Mouse (Mus musculus): ENCODE measurements around the gene Gm17521. TPM values are rescaled to one million over a fixed set of nuclear protein-coding genes. Genes with fewer than 3 reads are reported as not detected.
"Not testable (repeated sequence)": the region's sequence is repeated elsewhere in the genome, so short reads cannot be mapped to it uniquely, and the experiment has no call there.

Gene Gm17521
- not detected in 2 replicates for polyA plus RNA-seq (2012; rRNA removed)

GRCm38 (mm10) chrX:123029569-123029968, at the start of gene Gm17521:
Gm17521 (minus strand) TSS chrX:123029669.
- not testable (repeated sequence) for DNase-seq (ENCODE audit: low read depth)

- DNase-seq (ENCODE audit: low read depth) = no peak
Measured at GRCm38 (mm10) chrX:123043956-123044355, 14.5 kb upstream of the Gm17521 start.

GRCm38 (mm10) chrX:123043516-123043915, 14.0 kb upstream of the Gm17521 start:
- DNase-seq (ENCODE audit: low read depth) = no peak

Other genes with a start within 250 kb of the Gm17521 start
- 6.8 TPM in 2 replicates for gene Cldn34c1, start 73.8 kb upstream of the Gm17521 start, polyA plus RNA-seq (2012; rRNA removed)
- gene Srsx, start 192.8 kb upstream of the Gm17521 start, polyA plus RNA-seq (2012; rRNA removed) = not detected in 2 replicates
- gene Gm17577, start 217.2 kb upstream of the Gm17521 start, polyA plus RNA-seq (2012; rRNA removed) = not detected in 2 replicates